Comparison of ENCODE assay signal across 24 mouse cellular contexts in genomic region chr17:29210037-29210436, GRCm38 (mm10). TPM values are rescaled to one million over a fixed set of nuclear protein-coding genes. Genes with fewer than 3 reads are reported as not detected.
DNase-seq lines count a peak whose midpoint lies in the region; ATAC-seq and TF ChIP-seq lines count a peak whose summit lies in the region.
"Had no signal": no experiment of that assay in that cellular context is flagged by ENCODE, and none has a peak within 500 bp of the region (broad histone marks: within the 10 kb centered on the region; RNA-seq: fewer than 3 reads in every experiment).

No protein-coding gene starts in this region.

- H3K9ac ChIP-seq in liver, adult 2 months (ENCODE audit: low read depth, low read length): no peak overlapping the region
- H3K9ac ChIP-seq in midbrain, embryonic 11.5 days (ENCODE audit: low read length): no peak overlapping the region
- H3K9ac ChIP-seq in stomach, postnatal 0 days (ENCODE audit: low read length): no peak overlapping the region
- H3K9ac ChIP-seq: embryonic facial prominence, embryonic 12.5 days; embryonic facial prominence, embryonic 15.5 days; forebrain, postnatal 0 days; heart, embryonic 13.5 days; hindbrain, embryonic 12.5 days; hindbrain, embryonic 15.5 days had no signal

- H3K79me2 ChIP-seq in liver, adult 2 months (ENCODE audit: control insufficient read depth, insufficient read depth, low read length): no peaks in the 10 kb centered on the region

- no peak overlapping the region for H3K4me3 ChIP-seq in liver, adult 2 months (ENCODE audit: insufficient read depth, low read depth, low read length)
- no peak overlapping the region for H3K4me3 ChIP-seq in midbrain, embryonic 10.5 days
- H3K4me3 ChIP-seq in midbrain, embryonic 11.5 days (ENCODE audit: low read depth, low read length): no peak overlapping the region
- H3K4me3 ChIP-seq in stomach, postnatal 0 days (ENCODE audit: low read depth, low read length): no peak overlapping the region
- H3K4me3 ChIP-seq: embryonic facial prominence, embryonic 12.5 days; embryonic facial prominence, embryonic 15.5 days; gastrocnemius, adult 2 months; heart, embryonic 13.5 days; hindbrain, embryonic 12.5 days; hindbrain, embryonic 15.5 days had no signal

- no peaks in the 10 kb centered on the region for H3K36me3 ChIP-seq in liver, adult 2 months (ENCODE audit: control insufficient read depth, insufficient read depth, low read length)
- no peaks in the 10 kb centered on the region for H3K36me3 ChIP-seq in midbrain, embryonic 10.5 days
- no peaks in the 10 kb centered on the region for H3K36me3 ChIP-seq in midbrain, embryonic 11.5 days (ENCODE audit: control insufficient read depth, insufficient read depth, low read length)
- H3K36me3 ChIP-seq in stomach, postnatal 0 days (ENCODE audit: control insufficient read depth, insufficient read depth, low read length): no peaks in the 10 kb centered on the region
- H3K36me3 ChIP-seq: embryonic facial prominence, embryonic 12.5 days; embryonic facial prominence, embryonic 15.5 days; heart, embryonic 13.5 days; hindbrain, embryonic 12.5 days; hindbrain, embryonic 15.5 days had no signal

- H3K9me3 ChIP-seq in midbrain, embryonic 10.5 days (replicated peaks): no peaks in the 10 kb centered on the region
- no peaks in the 10 kb centered on the region for H3K9me3 ChIP-seq in midbrain, embryonic 11.5 days (ENCODE audit: control insufficient read depth, low read length)
- H3K9me3 ChIP-seq in stomach, postnatal 0 days (ENCODE audit: control insufficient read depth, low read length): no peaks in the 10 kb centered on the region
- H3K9me3 ChIP-seq: embryonic facial prominence, embryonic 12.5 days; embryonic facial prominence, embryonic 15.5 days; heart, embryonic 13.5 days; hindbrain, embryonic 12.5 days; hindbrain, embryonic 15.5 days had no signal

- TF ChIP-seq EP300 in stomach, postnatal 0 days (optimal IDR thresholded peaks at IDR 0.05): no peak

- ATAC-seq in midbrain, embryonic 11.5 days (ENCODE audit: low FRiP score): no peak
- ATAC-seq in stomach, postnatal 0 days (ENCODE audit: low FRiP score, low TSS enrichment): peak; percentile 30; the same call in 1 of the 2 replicates
- ATAC-seq: CD4-positive, CD25-positive, alpha-beta regulatory T cell, adult 4 months; forebrain, embryonic 14.5 days; forebrain, postnatal 0 days had no signal

- 95% methylated on average over 3 of the region's 3 CpGs for WGBS in liver, adult 2 months
- 97% methylated on average over 3 of the region's 3 CpGs for WGBS in midbrain, embryonic 10.5 days
- WGBS in midbrain, embryonic 11.5 days: 98% methylated on average over 3 of the region's 3 CpGs
- 94% methylated on average over 3 of the region's 3 CpGs for WGBS in stomach, postnatal 0 days

- TF ChIP-seq CTCF in liver, adult 2 months (IDR thresholded peaks at IDR 0.05; ENCODE audit: low read depth, low read length): no peak
- TF ChIP-seq CTCF in stomach, postnatal 0 days (IDR thresholded peaks at IDR 0.05; ENCODE audit: low read depth): no peak

- no peaks in the 10 kb centered on the region; the same call in 1 of the 2 replicates for H3K4me1 ChIP-seq in liver, adult 2 months (ENCODE audit: control insufficient read depth, insufficient read depth, low read length)
- peaks cover 40% of the 10 kb centered on the region for H3K4me1 ChIP-seq in midbrain, embryonic 10.5 days
- peaks cover 19% of the 10 kb centered on the region for H3K4me1 ChIP-seq in midbrain, embryonic 11.5 days (ENCODE audit: control insufficient read depth, insufficient read depth, low read length)
- H3K4me1 ChIP-seq in stomach, postnatal 0 days (replicated peaks; ENCODE audit: control insufficient read depth, insufficient read depth): no peaks in the 10 kb centered on the region

- DNase-seq in liver, adult 2 months (ENCODE audit: extremely low read depth, low read depth, low spot score): peak; percentile 78
- no peak for DNase-seq in liver
- DNase-seq in midbrain, embryonic 10.5 days (ENCODE audit: low spot score): no peak
- DNase-seq in midbrain, embryonic 11.5 days (ENCODE audit: low spot score, missing footprints): no peak
- no peak for DNase-seq in stomach, postnatal 0 days (ENCODE audit: low spot score)
- DNase-seq in neural tube, embryonic 10.5 days (ENCODE audit: extremely low spot score, low spot score): no peak
- DNase-seq: adrenal gland, adult 2 months; adrenal gland, postnatal 14 days; cerebellum, adult 11 months; cerebellum, adult 2 months; cerebellum, adult 9-11 months; cerebellum, postnatal 25 days; forebrain, postnatal 0 days; gastrocnemius, adult 2 months; gastrocnemius, postnatal 25 days; heart, adult 18-20 months; heart, postnatal 14 days had no signal

- TF ChIP-seq POLR2A in liver, adult 2 months (IDR thresholded peaks at IDR 0.05; ENCODE audit: extremely low read depth, insufficient read depth, low read length): no peak

- no peak overlapping the region for H3K4me2 ChIP-seq in midbrain, embryonic 11.5 days
- no peak overlapping the region for H3K4me2 ChIP-seq in stomach, postnatal 0 days (replicated peaks; ENCODE audit: low read depth)
- H3K4me2 ChIP-seq: embryonic facial prominence, embryonic 12.5 days; embryonic facial prominence, embryonic 15.5 days; heart, embryonic 13.5 days; hindbrain, embryonic 12.5 days; hindbrain, embryonic 15.5 days had no signal

- no peaks in the 10 kb centered on the region for H3K27me3 ChIP-seq in liver, adult 2 months (ENCODE audit: control insufficient read depth, insufficient read depth, low read length)
- H3K27me3 ChIP-seq in midbrain, embryonic 10.5 days (ENCODE audit: low read depth, poor library complexity, severe bottlenecking): peaks cover 8% of the 10 kb centered on the region
- no peaks in the 10 kb centered on the region for H3K27me3 ChIP-seq in midbrain, embryonic 11.5 days (ENCODE audit: control insufficient read depth, insufficient read depth, low read length)
- H3K27me3 ChIP-seq in stomach, postnatal 0 days (ENCODE audit: control insufficient read depth, insufficient read depth, low read length): no peaks in the 10 kb centered on the region
- H3K27me3 ChIP-seq: hindbrain, embryonic 12.5 days; hindbrain, embryonic 15.5 days had no signal

- no peak overlapping the region for H3K27ac ChIP-seq in liver, adult 2 months (replicated peaks; ENCODE audit: insufficient read depth, low read depth, low read length)
- H3K27ac ChIP-seq in midbrain, embryonic 10.5 days (replicated peaks): 0 out of 2 replicates have a peak overlapping the region, but pooled peaks have one; percentile 52
- no peak overlapping the region for H3K27ac ChIP-seq in midbrain, embryonic 11.5 days (ENCODE audit: low read depth, low read length)
- no peak overlapping the region for H3K27ac ChIP-seq in stomach, postnatal 0 days (replicated peaks)
- H3K27ac ChIP-seq: embryonic facial prominence, embryonic 12.5 days; embryonic facial prominence, embryonic 15.5 days; gastrocnemius, adult 2 months; hindbrain, embryonic 12.5 days; hindbrain, embryonic 15.5 days had no signal

RNA-seq across cellular contexts. Expression of gene Cpne5, which starts 27.9 kb away (rescaled TPM):
- not detected in 2 replicates for total RNA-seq in liver, adult 2 months (2014; rRNA removed)
- polyA plus RNA-seq in liver, adult 2 months (2012; rRNA removed): not detected in 2 replicates
- 10.7 and 14.8 TPM in 2 replicates for polyA plus RNA-seq in midbrain, embryonic 10.5 days (2016; fragmentation: Nextera tagmentation; extraction: Ambion mirVana)
- polyA plus RNA-seq in midbrain, embryonic 11.5 days (2014; fragmentation: Nextera tagmentation; extraction: Ambion mirVana): 7.4 TPM in 2 replicates
- 4.8 and 5.3 TPM in 2 replicates for polyA plus RNA-seq in stomach, postnatal 0 days (2015; fragmentation: Nextera tagmentation; extraction: Ambion mirVana)
- total RNA-seq: gastrocnemius, adult 2 months had no signal

RNA-seq across cellular contexts. Expression of gene Ppil1, which starts 53.9 kb away (rescaled TPM):
- 14.7 and 17.1 TPM in 2 replicates for total RNA-seq in liver, adult 2 months (2014; rRNA removed)
- 10.4 and 14.1 TPM in 2 replicates for polyA plus RNA-seq in liver, adult 2 months (2012; rRNA removed)
- 205 and 232 TPM in 2 replicates for polyA plus RNA-seq in midbrain, embryonic 10.5 days (2016; fragmentation: Nextera tagmentation; extraction: Ambion mirVana)
- 163 and 170 TPM in 2 replicates for polyA plus RNA-seq in midbrain, embryonic 11.5 days (2014; fragmentation: Nextera tagmentation; extraction: Ambion mirVana)
- polyA plus RNA-seq in stomach, postnatal 0 days (2015; fragmentation: Nextera tagmentation; extraction: Ambion mirVana): 64.6 and 65.9 TPM in 2 replicates

RNA-seq across cellular contexts. Expression of gene BC004004, which starts 58.6 kb away (rescaled TPM):
- 85.9 and 94.0 TPM in 2 replicates for total RNA-seq in liver, adult 2 months (2014; rRNA removed)
- polyA plus RNA-seq in liver, adult 2 months (2012; rRNA removed): 113 and 114 TPM in 2 replicates
- polyA plus RNA-seq in midbrain, embryonic 10.5 days (2016; fragmentation: Nextera tagmentation; extraction: Ambion mirVana): 62.8 and 67.9 TPM in 2 replicates
- 68.4 and 74.6 TPM in 2 replicates for polyA plus RNA-seq in midbrain, embryonic 11.5 days (2014; fragmentation: Nextera tagmentation; extraction: Ambion mirVana)
- polyA plus RNA-seq in stomach, postnatal 0 days (2015; fragmentation: Nextera tagmentation; extraction: Ambion mirVana): 91.2 and 97.2 TPM in 2 replicates
